Mouse (Mus musculus): ENCODE data around the gene Clps. TPM values are rescaled to one million over a fixed set of nuclear protein-coding genes. Genes with fewer than 3 reads are reported as not detected.

Gene Clps
- total RNA-seq, 2 experiments from 2014 or later, result not detected

- no peak for TF ChIP-seq CTCF (conservative IDR thresholded peaks at IDR 0.05)
- no peak for DNase-seq (ENCODE audit: low spot score in 2 of 2)
- H3K4me3 ChIP-seq, result no peak overlapping the region
- H3K27ac ChIP-seq, result peak overlapping the region; percentile 18; the same call in 1 of the 2 replicates
Observed at GRCm38 (mm10) chr17:28512696-28513095, 47.9 kb downstream of the Clps start.

GRCm38 (mm10) chr17:28511616-28512541, 48.7 kb downstream of the Clps start:
- DNase-seq (ENCODE audit: low spot score in 2 of 2), result no peak
- Histone ChIP-seq H3K27ac (peak overlapping the region; percentile 18; the same call in 1 of the 2 replicates), H3K4me3 (no peak overlapping the region)
- TF ChIP-seq CTCF (conservative IDR thresholded peaks at IDR 0.05), result no peak

- no peak overlapping the region for H3K4me3 ChIP-seq
- H3K27ac ChIP-seq, result no peak overlapping the region
- TF ChIP-seq CTCF (conservative IDR thresholded peaks at IDR 0.05), result no peak
- DNase-seq (ENCODE audit: low spot score in 2 of 2), result no peak
Observed at GRCm38 (mm10) chr17:28510445-28511342, 49.9 kb downstream of the Clps start.

Small RNA genes within 50 kb of the gene (microRNA-seq; reads per million reads assigned to microRNA genes)
- 0 reads per million in 2 experiments for gene Gm25195
- gene Mir6969, result 0 reads per million in 2 experiments

Other genes with a start within 250 kb of the Clps start
- 10 to 100 TPM; 30.3 to 34.9 TPM for gene Fance, start 247.2 kb downstream of the Clps start, total RNA-seq (2021)
- 100 to 1,000 TPM; 345 to 350 TPM for gene Rpl10a, start 232.3 kb downstream of the Clps start, total RNA-seq (2021)
- gene Tead3, start 209.9 kb downstream of the Clps start, total RNA-seq (2021), result 1 to 10 TPM; 3.0 to 3.2 TPM
- not detected for gene Tulp1, start 195.5 kb downstream of the Clps start, total RNA-seq (2021)
- gene Fkbp5, start 43.2 kb downstream of the Clps start, total RNA-seq (2021), result 10 to 100 TPM; 80.8 to 90.5 TPM
- gene Armc12, start 30.0 kb downstream of the Clps start, total RNA-seq (2021), result not detected
- gene Clpsl2, start 11.4 kb downstream of the Clps start, total RNA-seq (2021), result not detected
- gene Lhfpl5, start 14.9 kb upstream of the Clps start, total RNA-seq (2021), result 1 to 10 TPM; 3.7 to 5.4 TPM
- 10 to 100 TPM; 79.5 to 87.7 TPM for gene Srpk1, start 61.9 kb upstream of the Clps start, total RNA-seq (2021)
- gene Slc26a8, start 129.5 kb upstream of the Clps start, total RNA-seq (2021), result 1 to 10 TPM; 6.3 to 6.9 TPM
- gene Mapk14, start 130.6 kb upstream of the Clps start, total RNA-seq (2021), result 10 to 100 TPM; 70.6 to 82.7 TPM
- 1 to 10 TPM; 2.7 to 5.5 TPM for gene AC170998.1, start 165.3 kb upstream of the Clps start, total RNA-seq (2021)
- gene Mapk13, start 208.5 kb upstream of the Clps start, total RNA-seq (2021), result under 1 TPM; 0.59 to 0.66 TPM
- 10 to 100 TPM; 43.4 to 44.8 TPM for gene Brpf3, start 240.3 kb upstream of the Clps start, total RNA-seq (2021)

All from layer of hippocampus, adult 2 months (tissue).